Mouse (Mus musculus) megakaryocyte, embryonic 14.5 days (primary cell): ENCODE results near the gene Zdhhc20.

Source experiments
- FLI1 ChIP-seq: IDR thresholded peaks from 2 replicates; pipeline ENCODE4 v1.6.1; 2012; ENCODE audit warnings: low read length, inconsistent platforms, mixed read lengths
- GATA1 ChIP-seq: IDR thresholded peaks from 3 replicates; pipeline ENCODE4 v1.6.1; 2012; ENCODE audit warnings: mixed read lengths, low read length, inconsistent platforms, borderline replicate concordance

DNA sequence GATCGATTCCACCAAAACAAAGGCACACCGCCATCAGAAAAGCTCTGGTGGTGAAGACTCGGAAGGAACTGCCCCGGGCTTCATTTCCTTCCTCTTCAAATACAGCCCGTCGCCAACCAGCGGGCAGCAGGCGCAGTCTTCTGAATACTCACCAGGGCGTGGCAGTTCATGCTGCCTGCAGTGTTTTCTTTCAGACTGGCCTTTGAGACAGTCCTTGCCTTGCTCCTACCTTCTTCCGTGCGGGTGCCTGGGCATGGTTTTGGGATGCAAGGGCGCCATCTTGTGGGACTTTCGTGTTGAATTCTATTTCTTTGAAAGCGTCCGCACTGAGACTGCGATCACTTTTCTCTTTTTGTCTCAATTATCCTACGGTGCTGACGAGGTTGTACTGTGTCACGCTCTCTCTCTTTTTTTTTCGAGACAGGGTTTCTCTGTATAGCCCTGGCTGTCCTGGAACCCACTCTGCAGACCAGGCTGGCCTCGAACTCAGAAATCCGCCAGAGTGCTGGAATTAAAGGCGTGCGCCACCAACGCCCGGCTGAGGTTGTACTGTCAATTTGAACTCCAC is 20.5 kb upstream of the Zdhhc20 start:
- no peak for TF ChIP-seq GATA1
- no peak for TF ChIP-seq FLI1
